Mouse (Mus musculus) MEL (cell line): ENCODE results near the gene Pcgf6. TPM values are rescaled to one million over a fixed set of nuclear protein-coding genes. Genes with fewer than 3 reads are reported as not detected.
A peak's percentile ranks its signal among the peaks of the same experiment; 100 is the strongest.

Experiments used
- DNase-seq: peaks from one replicate; pipeline ENCODE4 v3.0.0; 2011; ENCODE audit warnings: low read depth, low spot score
- H3K27ac ChIP-seq: 2 replicates; pipeline ENCODE4 v1.5.1; 2012; ENCODE audit warnings: low read depth, mild to moderate bottlenecking, control low read depth, low read length, moderate library complexity; ENCODE audit not compliant: control insufficient read depth
- H3K27me3 ChIP-seq, 2 experiments: fragments of 150-350 bp in 1 of 2; sonication (generic) in 1 of 2; 2 replicates each; pipeline ENCODE4 v1.6.1; 2012; ENCODE audit warnings: low read length in 2 of 2, mild to moderate bottlenecking in 2 of 2, improper control_type of control experiment in 1 of 2, moderate library complexity in 1 of 2; ENCODE audit not compliant: insufficient read depth in 2 of 2, control insufficient read depth in 1 of 2
- H3K36me3 ChIP-seq, 2 experiments: 2 replicates each; pipeline ENCODE4 v1.6.1; 2012 to 2014; ENCODE audit warnings: low read length in 2 of 2, improper control_type of control experiment in 1 of 2, inconsistent platforms in 1 of 2, mild to moderate bottlenecking in 1 of 2; ENCODE audit not compliant: insufficient read depth in 2 of 2, control insufficient read depth in 1 of 2
- H3K4me1 ChIP-seq, 2 experiments: fragments of 150-350 bp in 1 of 2; sonication (generic) in 1 of 2; 2 replicates each; pipeline ENCODE4 v1.6.1; 2012; ENCODE audit warnings: low read length in 2 of 2, improper control_type of control experiment in 1 of 2, mild to moderate bottlenecking in 1 of 2; ENCODE audit not compliant: insufficient read depth in 2 of 2, control insufficient read depth in 1 of 2
- H3K4me3 ChIP-seq, 2 experiments: fragments of 150-350 bp in 1 of 2; sonication (generic) in 1 of 2; 2 replicates each; pipeline ENCODE4 v1.5.1; 2012; ENCODE audit warnings: low read depth in 2 of 2, low read length in 2 of 2, mild to moderate bottlenecking in 2 of 2, moderate library complexity in 2 of 2, control low read depth in 1 of 2, improper control_type of control experiment in 1 of 2; ENCODE audit not compliant: control insufficient read depth in 1 of 2, insufficient read depth in 1 of 2
- H3K79me2 ChIP-seq: 2 replicates; pipeline ENCODE4 v1.6.1; 2012; ENCODE audit warnings: mild to moderate bottlenecking, low read length, moderate library complexity; ENCODE audit not compliant: control insufficient read depth, poor library complexity, insufficient read depth
- H3K9ac ChIP-seq: 2 replicates; pipeline ENCODE4 v1.6.1; 2012; ENCODE audit warnings: low read depth, mild to moderate bottlenecking, control low read depth, low read length, moderate library complexity; ENCODE audit not compliant: control insufficient read depth, poor library complexity, severe bottlenecking
- H3K9me3 ChIP-seq: fragments of 150-350 bp; sonication (generic); replicated peaks from 2 replicates; pipeline ENCODE4 v1.6.1; 2012; ENCODE audit warnings: mild to moderate bottlenecking, low read length, improper control_type of control experiment, moderate library complexity; ENCODE audit not compliant: insufficient read depth
- BHLHE40 ChIP-seq: IDR thresholded peaks from 2 replicates; pipeline ENCODE4 v1.6.1; 2012; ENCODE audit warnings: low read depth, mild to moderate bottlenecking, inconsistent platforms, low read length, improper control_type of control experiment, borderline replicate concordance
- CHD2 ChIP-seq: IDR thresholded peaks from 2 replicates; pipeline ENCODE4 v1.6.1; 2011; ENCODE audit warnings: low read length, improper control_type of control experiment
- E2F4 ChIP-seq: IDR thresholded peaks from 2 replicates; pipeline ENCODE4 v1.6.1; 2011; ENCODE audit warnings: low read depth, low read length, improper control_type of control experiment, borderline replicate concordance
- ELF1 ChIP-seq: IDR thresholded peaks from 2 replicates; pipeline ENCODE4 v1.6.1; 2014; ENCODE audit warnings: low read depth, mild to moderate bottlenecking, inconsistent platforms, low read length, improper control_type of control experiment, moderate library complexity
- MAX ChIP-seq: IDR thresholded peaks from 2 replicates; pipeline ENCODE4 v1.6.1; 2011; ENCODE audit warnings: low read length, improper control_type of control experiment
- MXI1 ChIP-seq: IDR thresholded peaks from 2 replicates; pipeline ENCODE4 v1.6.1; 2011; ENCODE audit warnings: mild to moderate bottlenecking, low read depth, low read length, improper control_type of control experiment
- MYB ChIP-seq: IDR thresholded peaks from 2 replicates; pipeline ENCODE4 v1.6.1; 2011; ENCODE audit warnings: mild to moderate bottlenecking, low read depth, low read length, improper control_type of control experiment
- NRF1 ChIP-seq: IDR thresholded peaks from 2 replicates; pipeline ENCODE4 v1.6.1; 2014; ENCODE audit warnings: low read depth, mild to moderate bottlenecking, inconsistent platforms, low read length, improper control_type of control experiment, moderate library complexity; ENCODE audit not compliant: poor library complexity, insufficient read depth, severe bottlenecking
- POLR2A ChIP-seq, 2 experiments: IDR thresholded peaks; 2 replicates each; pipeline ENCODE4 v1.6.1; 2011 to 2012; ENCODE audit warnings: low read length in 2 of 2, mild to moderate bottlenecking in 2 of 2, control low read depth in 1 of 2, improper control_type of control experiment in 1 of 2, low read depth in 1 of 2, moderate library complexity in 1 of 2; ENCODE audit not compliant: control insufficient read depth in 1 of 2, insufficient read depth in 1 of 2, poor library complexity in 1 of 2
- POLR2AphosphoS5 ChIP-seq: IDR thresholded peaks from 2 replicates; pipeline ENCODE4 v1.6.1; 2012; ENCODE audit warnings: low read depth, borderline replicate concordance, mild to moderate bottlenecking, inconsistent platforms, low read length, moderate library complexity, mixed read lengths
- RAD21 ChIP-seq: IDR thresholded peaks from 2 replicates; pipeline ENCODE4 v1.6.1; 2011; ENCODE audit warnings: mild to moderate bottlenecking, low read depth, low read length, improper control_type of control experiment
- RCOR1 ChIP-seq: IDR thresholded peaks from 2 replicates; pipeline ENCODE4 v1.6.1; 2012; ENCODE audit warnings: low read depth, mild to moderate bottlenecking, inconsistent platforms, low read length, improper control_type of control experiment
- TCF12 ChIP-seq: IDR thresholded peaks from 2 replicates; pipeline ENCODE4 v1.6.1; 2014; ENCODE audit warnings: low read depth, mild to moderate bottlenecking, inconsistent platforms, low read length, improper control_type of control experiment, moderate library complexity
- USF1 ChIP-seq: IDR thresholded peaks from 2 replicates; pipeline ENCODE4 v1.6.1; 2014; ENCODE audit warnings: low read depth, mild to moderate bottlenecking, inconsistent platforms, low read length, improper control_type of control experiment, moderate library complexity
- USF2 ChIP-seq, 2 experiments: IDR thresholded peaks; 2 replicates each; pipeline ENCODE4 v1.6.1; 2011 to 2012; ENCODE audit warnings: improper control_type of control experiment in 2 of 2, low read length in 2 of 2, borderline replicate concordance in 1 of 2, inconsistent platforms in 1 of 2, low read depth in 1 of 2, mild to moderate bottlenecking in 1 of 2; ENCODE audit not compliant: insufficient read depth in 1 of 2
- ZKSCAN1 ChIP-seq: IDR thresholded peaks from 2 replicates; pipeline ENCODE4 v1.6.1; 2012; ENCODE audit warnings: low read depth, mild to moderate bottlenecking, inconsistent platforms, low read length, improper control_type of control experiment, moderate library complexity
- ZNF384 ChIP-seq: IDR thresholded peaks from 2 replicates; pipeline ENCODE4 v1.6.1; 2012; ENCODE audit warnings: low read depth, mild to moderate bottlenecking, inconsistent platforms, low read length, improper control_type of control experiment
- polyA plus RNA-seq, 2 experiments: library from polyadenylated mRNA; stranded (reverse) in 1 of 2; unstranded in 1 of 2; fragments of >175 nt in 1 of 2; fragments of >200 nt in 1 of 2; gene quantifications; 2 replicates each; pipeline versions ENCODE4 v1.2.1 to v1.2.4; 2012; ENCODE audit warnings: low replicate concordance in 2 of 2, low read depth in 1 of 2; ENCODE audit not compliant: insufficient read length in 2 of 2, insufficient read depth in 1 of 2, missing spikeins in 1 of 2
- total RNA-seq: library from RNA; depleted of rRNA; stranded (reverse); fragments of 300-350 nt; gene quantifications from 2 replicates; pipeline ENCODE4 v1.2.3, GENCODE M21; 2012

Gene Pcgf6
- total and polyA plus RNA-seq, 3 experiments: 29.0 to 47.5 TPM; not detected in 1

DNA sequence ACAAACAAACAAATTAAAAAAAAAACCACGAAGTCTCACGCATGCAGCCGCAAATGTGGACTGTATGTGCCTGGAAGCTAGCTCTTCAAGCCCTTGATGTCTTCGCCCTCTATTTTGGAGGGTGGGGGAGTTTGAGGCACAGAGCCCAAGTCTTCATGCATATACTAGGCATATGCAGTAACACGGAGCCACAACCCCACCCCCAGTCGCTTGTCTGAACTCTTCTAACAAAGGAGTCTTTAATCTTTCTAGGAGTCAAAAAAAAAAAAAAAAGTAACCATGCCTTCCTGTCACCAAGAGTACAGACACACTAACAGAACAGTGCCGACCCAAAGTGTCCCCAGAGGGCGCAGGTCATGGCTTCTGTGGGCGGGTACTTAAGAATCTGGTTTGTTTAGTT lies 34.7 kb downstream of the Pcgf6 start:
- H3K36me3 ChIP-seq: no peaks in the 10 kb centered on the region
- H3K4me3 ChIP-seq: no peak overlapping the region
- DNase-seq: no peak
- TF ChIP-seq CHD2 (no peak), ZKSCAN1 (no peak), MYB (no peak), USF2 (IDR thresholded peaks at IDR 0.05; ENCODE audit: borderline replicate concordance in 1 of 2, insufficient read depth in 1 of 2, low read depth in 1 of 2, low read length in 2 of 2) (no peak), POLR2AphosphoS5 (no peak), MAX (no peak), TCF12 (no peak), USF1 (no peak), ELF1 (no peak), ZNF384 (no peak), RAD21 (no peak), RCOR1 (no peak), E2F4 (no peak), BHLHE40 (no peak), NRF1 (no peak), MXI1 (no peak)
- no peaks in the 10 kb centered on the region for H3K9me3 ChIP-seq
- no peaks in the 10 kb centered on the region for H3K79me2 ChIP-seq
- no peak overlapping the region for H3K9ac ChIP-seq
- H3K27ac ChIP-seq: no peak overlapping the region
- no peaks in the 10 kb centered on the region for H3K4me1 ChIP-seq
- peaks cover 0 to 7% of the 10 kb centered on the region in 2 experiments; a peak in 2 of 4 replicates for H3K27me3 ChIP-seq

DNA sequence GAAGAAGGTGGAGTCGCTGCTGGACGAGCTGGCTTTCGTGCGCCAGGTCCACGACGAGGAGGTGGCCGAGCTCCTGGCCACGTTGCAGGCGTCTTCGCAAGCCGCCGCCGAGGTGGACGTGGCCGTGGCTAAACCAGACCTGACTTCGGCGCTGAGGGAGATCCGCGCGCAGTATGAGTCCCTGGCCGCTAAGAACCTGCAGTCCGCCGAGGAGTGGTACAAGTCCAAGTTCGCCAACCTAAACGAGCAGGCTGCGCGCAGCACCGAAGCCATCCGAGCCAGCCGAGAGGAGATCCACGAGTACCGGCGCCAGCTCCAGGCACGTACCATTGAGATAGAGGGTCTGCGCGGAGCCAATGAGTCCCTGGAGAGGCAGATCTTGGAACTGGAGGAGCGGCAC lies 35.3 kb downstream of the Pcgf6 start:
- Histone ChIP-seq H3K79me2 (no peaks in the 10 kb centered on the region), H3K4me3 (no peak overlapping the region), H3K27me3 (peaks cover 0 to 7% of the 10 kb centered on the region in 2 experiments; a peak in 2 of 4 replicates)
- TF ChIP-seq POLR2A (IDR thresholded peaks at IDR 0.05; ENCODE audit: control insufficient read depth in 1 of 2, insufficient read depth in 1 of 2, low read depth in 1 of 2, low read length in 2 of 2, poor library complexity in 1 of 2) (0 out of 4 replicates have a peak, but pooled peaks of 1 of the 2 experiments have one; percentile 30), ZKSCAN1 (no peak)
- TF ChIP-seq, all 39 proteins: peak for 1
- no peaks in the 10 kb centered on the region for H3K9me3 ChIP-seq
- no peak overlapping the region for H3K27ac ChIP-seq
- DNase-seq: no peak
- H3K36me3 ChIP-seq: no peaks in the 10 kb centered on the region
- no peak overlapping the region for H3K9ac ChIP-seq
- H3K4me1 ChIP-seq: no peaks in the 10 kb centered on the region
